Mouse (Mus musculus) cerebellum, adult 8-10 months (tissue): ENCODE results near the gene 1700013G24Rik.

ENCODE experiments used
- DNase-seq: peaks from one replicate; pipeline ENCODE4 v3.0.0; 2022

1700013G24Rik gene

GRCm38 (mm10) chr4:137497892-137498722 is 45.0 kb downstream of the 1700013G24Rik start:
- no peak for DNase-seq

- DNase-seq = no peak
Measured at GRCm38 (mm10) chr4:137498882-137499583, 45.9 kb downstream of the 1700013G24Rik start.

GRCm38 (mm10) chr4:137500149-137500548 is 47.1 kb downstream of the 1700013G24Rik start:
- DNase-seq = no peak

GRCm38 (mm10) chr4:137500953-137501352 is 47.9 kb downstream of the 1700013G24Rik start:
- DNase-seq = no peak

GRCm38 (mm10) chr4:137502183-137502582 is 49.1 kb downstream of the 1700013G24Rik start:
- no peak for DNase-seq

GRCm38 (mm10) chr4:137502801-137503200 is 49.7 kb downstream of the 1700013G24Rik start:
- DNase-seq = no peak

GRCm38 (mm10) chr4:137503509-137503971 is 50.5 kb downstream of the 1700013G24Rik start:
- DNase-seq = no peak
